Mouse (Mus musculus) effector memory CD4-positive, alpha-beta T cell, adult 5 months (primary cell): ENCODE data around the gene Olfr875. TPM values are rescaled to one million over a fixed set of nuclear protein-coding genes. Genes with fewer than 3 reads are reported as not detected.

Source experiments
- polyA plus RNA-seq: library from polyadenylated mRNA; unstranded; fragments of 100-300 nt; shearing (Covaris generic); gene quantifications from one replicate; pipeline ENCODE4 v1.2.1, GENCODE M21; 2017

Olfr875 gene
- polyA plus RNA-seq = not detected

DNA sequence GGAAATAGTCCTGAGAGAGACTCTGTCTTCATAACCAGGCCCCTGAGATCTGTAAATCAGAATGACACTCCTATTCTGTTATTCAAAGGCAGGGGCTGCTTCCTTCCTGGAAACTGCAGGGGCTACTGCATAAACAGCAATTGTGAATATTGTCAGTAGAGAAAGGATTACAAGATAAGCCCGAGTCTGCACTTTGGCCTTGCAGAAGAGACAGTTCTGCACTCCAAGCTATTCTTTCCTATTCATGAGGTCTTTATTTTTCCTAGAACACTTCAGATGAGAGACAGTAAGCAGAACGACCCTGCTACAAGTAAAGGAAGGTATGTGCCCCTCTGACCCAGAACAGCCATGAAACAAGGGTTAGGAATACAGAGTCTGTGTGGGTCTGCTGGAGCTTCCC is at the start of gene Olfr875:
Olfr875 (plus strand) TSS at position 99 of the 400 bp plus-strand sequence.

DNA sequence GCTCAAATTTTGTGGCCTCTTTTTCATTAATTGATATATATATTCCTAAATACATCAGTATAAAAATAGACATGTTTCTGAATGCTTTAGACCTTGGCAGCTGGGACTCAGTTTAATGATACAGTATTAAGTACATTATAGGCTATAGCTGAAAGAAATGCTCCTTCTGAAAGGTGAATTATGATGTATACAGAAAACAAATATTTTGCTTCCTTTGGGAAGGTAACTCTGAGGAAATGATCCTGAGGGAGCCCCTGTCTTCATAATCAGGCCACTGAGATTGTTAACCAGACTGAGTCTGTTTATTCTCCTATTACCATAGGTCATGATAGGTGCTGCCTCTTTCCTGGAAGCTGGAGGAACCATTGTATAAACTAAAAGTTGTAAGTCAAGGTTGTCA is 26.9 kb upstream of the Olfr875 start, which contains the start of gene Olfr874:
Olfr874 (plus strand) TSS at position 301 of the 400 bp plus-strand sequence.

DNA sequence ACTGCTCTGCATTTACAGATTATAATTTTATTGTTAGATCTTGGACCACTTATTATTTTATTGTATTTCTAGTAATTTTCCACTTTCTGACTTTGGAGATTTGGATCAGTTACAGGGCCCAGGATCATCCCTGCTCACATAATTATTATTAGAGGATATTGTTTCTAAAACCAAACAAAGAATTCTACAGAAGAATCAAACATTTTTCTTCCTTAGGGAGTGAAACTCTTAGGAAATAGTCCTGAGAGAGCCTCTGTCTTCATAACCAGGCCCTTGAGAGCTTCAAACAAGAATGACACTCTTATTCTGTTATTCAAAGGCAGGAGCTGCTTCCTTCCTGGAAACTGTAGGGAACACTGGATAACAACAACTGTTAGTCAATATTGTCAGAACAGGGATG is 31.1 kb downstream of the Olfr875 start, which contains the start of gene Olfr876:
Olfr876 (plus strand) TSS at position 301 of the 400 bp plus-strand sequence.

Other genes with a start within 250 kb of the Olfr875 start
- gene Esam, start 243.8 kb upstream of the Olfr875 start, polyA plus RNA-seq = not detected
- gene Vsig2, start 232.6 kb upstream of the Olfr875 start, polyA plus RNA-seq = not detected
- gene Nrgn, start 219.0 kb upstream of the Olfr875 start, polyA plus RNA-seq = 1.8 TPM
- 11.9 TPM for gene Siae, start 216.2 kb upstream of the Olfr875 start, polyA plus RNA-seq
- 0.95 TPM for gene Spa17, start 158.1 kb upstream of the Olfr875 start, polyA plus RNA-seq
- gene Tbrg1, start 114.5 kb upstream of the Olfr875 start, polyA plus RNA-seq = 127 TPM
- gene Panx3, start 102.6 kb upstream of the Olfr875 start, polyA plus RNA-seq = not detected
- 0.17 TPM for gene Olfr160, start 55.6 kb upstream of the Olfr875 start, polyA plus RNA-seq
- not detected for gene Olfr874, start 26.8 kb upstream of the Olfr875 start, polyA plus RNA-seq
- gene Olfr876, start 31.2 kb downstream of the Olfr875 start, polyA plus RNA-seq = not detected
- 0.14 TPM for gene Olfr877, start 82.4 kb downstream of the Olfr875 start, polyA plus RNA-seq
- gene Olfr145, start 124.9 kb downstream of the Olfr875 start, polyA plus RNA-seq = 0.05 TPM
- 0.21 TPM for gene Olfr878, start 146.0 kb downstream of the Olfr875 start, polyA plus RNA-seq
- 0.17 TPM for gene Olfr881, start 220.0 kb downstream of the Olfr875 start, polyA plus RNA-seq